Mouse (Mus musculus): ENCODE measurements around the gene 5430419D17Rik.

5430419D17Rik gene

DNA sequence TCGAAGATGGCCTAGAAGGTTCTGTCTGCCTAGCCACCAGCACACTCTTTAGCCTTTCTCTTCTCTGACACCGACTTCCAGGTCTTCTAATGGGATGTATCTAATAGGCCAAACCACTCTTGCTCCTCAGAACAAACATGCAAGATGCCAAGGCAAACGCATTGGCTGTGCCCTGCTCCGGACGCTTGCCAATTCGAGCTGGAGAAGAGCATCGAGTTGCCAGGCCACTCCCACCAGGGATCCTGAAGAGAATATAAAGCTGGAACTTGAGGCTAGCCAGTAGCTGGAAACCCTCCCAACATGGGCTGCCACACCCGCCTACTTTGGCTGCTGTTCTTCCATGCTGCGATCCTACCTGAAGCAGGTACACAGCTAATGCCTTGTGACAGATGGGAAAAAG, at the start of gene 5430419D17Rik:
TSS of gene 5430419D17Rik (plus strand) at position 282 of the 400 bp plus-strand sequence.
- no peak for DNase-seq (ENCODE audit: low spot score in 2 of 2)

DNA sequence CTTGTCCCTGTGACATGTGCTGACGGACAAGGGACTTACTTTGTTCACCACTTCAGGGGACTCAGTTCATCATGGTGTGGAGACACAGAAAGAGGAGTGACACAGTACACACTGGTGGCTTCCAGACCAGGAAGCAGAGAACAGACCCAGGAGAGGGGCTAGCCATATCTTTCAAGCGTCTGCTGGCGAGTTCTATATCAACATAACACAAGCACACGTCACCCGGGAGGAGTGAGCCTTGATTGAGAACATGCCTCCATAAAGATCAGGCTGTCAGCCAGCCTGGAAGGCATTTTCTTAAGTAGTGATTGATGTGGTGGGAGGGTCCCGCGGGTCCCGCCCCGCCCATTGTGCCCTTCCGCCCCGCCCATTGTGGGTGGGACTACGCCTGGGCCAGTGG, 44.2 kb upstream of the 5430419D17Rik start:
- no peak for DNase-seq (ENCODE audit: low spot score in 2 of 2)

DNA sequence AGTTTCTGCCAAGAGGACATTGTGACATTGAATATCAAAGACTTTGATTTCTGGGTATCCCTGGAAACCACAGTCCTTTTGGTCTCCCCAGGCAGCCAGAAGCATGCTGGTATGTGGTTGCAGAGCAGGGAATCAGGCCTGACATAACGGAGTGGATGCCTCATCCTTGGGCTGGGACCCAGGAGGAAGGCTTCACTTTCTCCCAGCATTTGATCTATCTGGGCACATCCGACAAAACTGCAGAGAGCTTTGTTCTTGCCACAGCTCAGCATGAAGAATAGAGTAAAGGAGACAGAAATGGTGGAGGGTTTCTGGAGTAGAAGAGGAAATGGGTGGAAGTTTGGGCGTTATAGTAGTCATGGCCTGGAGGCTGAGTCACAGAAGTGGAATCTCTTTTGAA, 41.0 kb upstream of the 5430419D17Rik start:
- DNase-seq (ENCODE audit: low spot score in 2 of 2): no peak

DNA sequence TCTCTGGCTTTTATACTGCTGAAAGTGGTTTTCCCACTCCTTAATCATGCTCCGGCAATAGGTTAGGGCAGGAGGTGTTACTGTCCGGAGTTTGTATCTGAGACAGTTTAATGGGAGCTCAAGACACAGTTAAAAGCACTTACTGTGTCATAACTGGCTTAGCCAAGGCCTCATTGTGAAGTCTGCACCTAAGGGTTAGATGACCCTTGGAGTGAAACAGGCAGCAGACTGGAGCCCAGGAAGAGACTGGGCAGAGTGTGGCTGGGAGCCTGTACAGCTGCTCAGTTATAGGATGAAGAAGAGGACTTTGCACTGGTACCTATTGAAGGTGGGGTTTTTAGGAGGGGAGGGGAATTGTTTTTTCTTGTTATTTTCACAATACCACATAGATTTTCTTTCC, 28.0 kb upstream of the 5430419D17Rik start, which contains the start of gene 4933402N03Rik:
TSS of gene 4933402N03Rik (minus strand) at position 101 of the 400 bp plus-strand sequence.
- no peak for DNase-seq (ENCODE audit: low spot score in 2 of 2)

DNA sequence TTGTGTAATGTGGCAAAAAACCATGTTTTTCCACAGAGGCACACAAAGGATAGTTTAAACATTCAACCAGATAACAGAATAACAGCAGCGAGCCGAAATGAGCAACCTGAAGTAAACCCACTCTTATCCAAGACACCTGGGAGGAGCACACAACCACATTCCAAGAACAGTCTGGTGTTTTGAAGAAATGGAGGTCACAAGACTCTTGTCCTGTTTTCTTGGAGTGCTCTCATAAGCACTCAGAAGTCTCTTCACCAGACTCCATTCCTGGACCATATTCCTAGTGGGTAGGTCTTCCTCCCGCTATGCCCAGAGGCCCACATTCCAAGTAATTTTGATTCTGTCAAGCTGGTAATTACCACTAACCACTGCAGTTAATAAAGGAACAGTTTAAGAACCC, 24.0 kb upstream of the 5430419D17Rik start:
- DNase-seq (ENCODE audit: low spot score in 2 of 2): no peak

DNA sequence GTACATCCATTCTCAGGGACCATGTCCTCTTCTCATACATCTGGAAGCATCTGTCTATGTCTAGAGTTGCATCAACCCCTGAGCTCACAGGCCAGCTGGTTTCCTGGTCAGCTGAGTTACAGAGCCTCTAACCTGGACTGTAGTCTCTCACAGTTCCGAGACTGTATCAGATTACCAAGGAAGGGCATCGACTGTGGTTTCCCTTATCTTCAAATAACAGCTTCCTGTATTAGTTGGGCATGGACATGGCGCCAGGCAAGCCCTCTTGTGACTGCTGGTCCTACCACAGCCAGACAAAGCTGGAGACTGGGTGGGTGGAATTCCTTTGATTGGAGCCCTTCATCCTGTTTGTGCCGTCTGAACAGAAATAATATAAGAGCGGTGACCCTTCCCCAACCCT, 21.2 kb upstream of the 5430419D17Rik start:
- DNase-seq (ENCODE audit: low spot score in 2 of 2): no peak

DNA sequence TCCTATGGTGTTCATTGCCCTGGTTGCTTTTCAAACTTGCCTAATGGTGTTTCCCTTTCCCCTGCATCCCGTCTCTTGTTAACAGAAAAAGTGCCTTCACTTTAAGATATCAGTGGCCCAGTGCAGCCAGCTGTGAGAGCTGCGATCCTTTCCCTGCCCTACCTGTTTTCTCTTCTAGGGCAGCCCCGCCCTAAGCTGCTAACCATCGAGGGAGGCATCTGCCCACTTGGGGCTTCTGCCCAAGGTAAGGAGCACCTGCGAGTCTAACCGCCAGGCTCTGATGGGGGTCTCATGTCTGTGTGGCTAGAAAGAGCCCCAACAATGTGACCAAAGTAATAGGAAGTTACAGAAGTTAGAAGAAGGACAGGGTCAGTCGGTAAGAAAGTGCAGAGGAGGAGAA, 12.0 kb upstream of the 5430419D17Rik start:
- DNase-seq (ENCODE audit: low spot score in 2 of 2): no peak

DNA sequence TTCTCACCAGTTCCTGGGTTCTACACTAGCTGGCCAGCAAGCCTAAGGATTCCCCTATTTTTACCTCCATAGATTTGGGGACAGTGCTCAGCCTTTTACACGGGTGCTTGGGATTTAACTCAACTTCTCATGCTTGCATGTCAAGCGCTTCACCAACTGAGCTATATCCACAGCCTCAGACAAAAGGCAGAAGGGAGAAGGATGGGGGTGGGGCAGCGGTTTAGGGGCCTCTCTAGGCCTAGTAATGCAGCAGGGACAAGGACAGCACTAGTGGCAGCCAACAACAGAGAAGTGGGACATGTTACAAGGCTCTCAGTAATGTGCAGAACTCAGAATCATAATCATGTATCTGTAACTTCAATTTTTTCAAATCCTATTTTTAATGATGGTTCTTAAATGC, 6.4 kb upstream of the 5430419D17Rik start:
- DNase-seq (ENCODE audit: low spot score in 2 of 2): no peak

DNA sequence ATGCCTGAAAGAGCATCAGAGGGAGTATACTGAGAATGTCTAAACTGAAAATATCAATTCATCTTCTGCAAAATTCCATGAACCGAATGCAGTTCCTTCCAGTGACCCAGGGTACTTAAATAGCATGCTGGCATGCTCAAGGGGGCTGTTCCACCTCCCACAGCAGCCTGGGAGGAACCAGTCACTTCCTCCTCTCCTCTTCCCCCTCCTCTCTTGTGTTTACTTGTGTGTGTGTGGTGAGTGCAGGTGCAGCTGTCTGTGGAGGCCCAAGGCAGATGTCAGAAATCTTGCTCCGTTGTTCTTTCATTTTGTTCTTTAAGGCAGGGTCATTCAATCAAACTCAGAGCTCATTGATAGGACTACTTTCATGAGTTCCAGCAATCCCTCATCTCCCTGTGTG, 5.1 kb upstream of the 5430419D17Rik start:
- DNase-seq (ENCODE audit: low spot score in 2 of 2): no peak

DNA sequence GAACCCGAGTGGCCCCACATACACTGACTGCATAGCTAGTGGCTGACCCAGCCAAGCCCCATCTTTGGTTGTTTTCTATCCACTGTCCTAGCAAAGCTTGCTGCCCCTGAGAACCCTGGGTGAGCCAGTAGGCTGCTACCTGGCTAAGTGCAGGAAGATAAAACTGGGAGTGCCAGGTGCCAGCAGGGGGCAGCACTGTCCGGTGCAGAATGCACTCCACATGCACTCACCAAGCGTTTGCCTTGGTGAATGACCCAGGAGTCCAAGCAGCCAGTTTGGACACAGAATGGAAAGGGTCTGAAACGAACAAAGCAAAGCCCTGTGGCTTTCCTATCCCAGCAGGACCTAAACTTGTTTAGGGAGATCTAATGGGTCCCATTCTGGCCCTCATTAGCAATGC, 8.5 kb downstream of the 5430419D17Rik start:
- DNase-seq (ENCODE audit: low spot score in 2 of 2): peak; percentile 8 to 56

DNA sequence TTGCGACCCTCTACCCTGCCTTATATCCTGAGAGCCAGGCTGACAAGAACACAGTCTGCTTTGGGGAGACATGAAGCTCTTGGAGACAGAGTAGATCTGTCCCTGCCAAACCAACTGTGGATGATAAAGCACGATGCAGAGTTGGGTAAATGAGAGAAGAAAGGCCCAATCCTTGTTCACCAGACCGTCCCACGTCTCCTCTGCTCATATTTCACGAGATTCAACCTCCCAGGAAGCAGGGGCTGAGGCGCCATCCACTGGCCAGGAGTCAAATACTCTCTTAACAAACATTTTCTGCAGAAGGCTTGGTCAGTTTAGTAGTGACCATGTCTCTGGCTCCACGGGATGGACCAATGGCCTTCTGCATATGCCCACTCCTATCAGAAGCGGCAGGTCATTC, 10.1 kb downstream of the 5430419D17Rik start:
- no peak for DNase-seq (ENCODE audit: low spot score in 2 of 2)

DNA sequence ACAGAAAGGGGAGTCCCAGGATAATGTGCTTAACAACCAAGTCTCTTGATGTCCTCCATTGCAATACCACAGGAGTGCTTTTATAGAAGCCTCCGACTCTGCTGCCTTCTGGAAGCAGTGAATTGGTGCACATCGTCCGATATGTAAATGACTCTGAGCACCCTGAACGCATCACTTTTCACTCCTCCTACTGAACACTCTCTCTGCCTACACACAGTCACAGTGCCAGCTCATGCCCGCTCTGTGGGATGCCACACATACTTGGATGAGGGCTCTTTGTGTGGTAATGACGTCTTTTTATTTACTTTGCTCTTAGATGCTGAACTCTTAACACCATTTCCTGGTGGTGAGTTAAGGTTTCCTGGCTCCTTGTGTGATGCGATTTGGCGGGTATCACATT, 12.8 kb downstream of the 5430419D17Rik start:
- DNase-seq (ENCODE audit: low spot score in 2 of 2): no peak

DNA sequence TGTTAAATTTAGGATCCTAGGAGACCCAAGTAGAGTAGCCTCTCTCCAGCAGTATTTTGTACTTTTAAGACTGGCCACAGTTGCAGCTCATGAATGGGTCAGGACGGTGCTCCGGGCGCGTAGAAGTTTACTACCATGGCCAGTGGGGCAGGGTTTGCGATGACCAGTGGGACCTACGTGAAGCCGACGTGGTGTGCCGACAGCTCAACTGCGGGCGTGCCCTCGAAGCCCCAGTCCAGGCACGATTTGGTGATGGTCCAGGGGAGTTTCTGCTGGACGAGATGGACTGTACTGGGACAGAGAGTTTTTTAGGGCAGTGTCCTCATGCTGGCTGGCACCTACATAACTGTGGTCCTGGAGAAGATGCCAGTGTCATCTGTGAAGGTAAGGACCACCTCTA, 13.8 kb downstream of the 5430419D17Rik start:
- no peak for DNase-seq (ENCODE audit: low spot score in 2 of 2)

DNA sequence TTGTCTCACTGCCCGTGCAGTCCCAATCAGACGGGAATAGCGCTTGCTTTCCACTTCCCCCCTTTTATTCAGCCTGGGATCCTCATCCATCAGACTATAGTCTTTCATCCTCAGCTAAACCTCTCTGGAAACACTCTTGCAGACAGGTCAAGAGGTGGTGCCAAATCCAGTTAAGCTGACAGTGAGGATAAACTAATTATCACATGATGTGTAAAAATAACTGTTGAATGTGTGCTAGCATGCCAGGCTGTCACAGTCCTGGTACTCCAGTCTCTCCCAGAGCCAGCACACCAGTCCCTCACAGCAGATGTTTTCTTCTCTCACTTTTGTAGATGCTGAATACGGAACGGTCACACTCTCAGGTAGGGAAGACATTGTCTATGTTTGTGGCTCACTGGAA, 48.9 kb downstream of the 5430419D17Rik start:
- DNase-seq (ENCODE audit: low spot score in 2 of 2): no peak

DNA sequence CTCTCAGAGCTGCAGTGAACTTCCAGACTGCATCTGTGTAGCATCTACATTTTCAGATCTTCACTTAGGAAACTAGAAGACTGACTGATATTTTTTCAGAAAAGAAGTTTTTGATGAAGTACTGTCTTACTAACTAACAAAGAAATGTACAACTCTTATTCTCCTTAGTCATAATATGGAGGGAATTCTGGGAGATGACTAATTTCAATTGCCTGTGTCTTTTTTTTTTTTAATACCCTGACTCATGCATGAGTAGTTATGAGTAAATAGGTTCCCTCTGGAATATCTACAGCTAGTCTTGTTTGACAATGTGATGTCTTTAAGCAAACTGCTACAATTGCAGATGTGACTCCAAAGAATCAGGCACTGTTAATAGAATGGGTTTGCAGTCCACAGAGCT, 61.9 kb downstream of the 5430419D17Rik start:
- DNase-seq (ENCODE audit: low spot score in 2 of 2): no peak

DNA sequence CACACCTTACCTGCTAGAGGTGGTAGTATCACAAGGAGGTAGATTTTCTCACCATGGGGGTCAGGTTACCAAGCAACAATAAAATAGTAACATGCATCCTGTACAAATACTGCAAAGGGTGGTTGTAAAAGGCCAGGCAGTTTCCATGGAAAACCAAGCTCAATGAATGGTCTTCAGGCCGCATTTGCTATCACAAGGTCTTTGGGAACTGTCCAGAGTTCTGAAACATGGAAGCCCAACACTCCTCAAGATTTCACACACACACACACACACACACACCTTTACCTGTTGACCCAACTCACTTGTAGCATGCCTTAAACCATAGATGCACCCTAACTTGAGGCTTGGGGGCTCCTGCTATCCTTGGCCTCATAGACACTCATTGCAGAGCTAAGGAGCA, 70.8 kb downstream of the 5430419D17Rik start:
- DNase-seq (ENCODE audit: low spot score in 2 of 2): no peak

DNA sequence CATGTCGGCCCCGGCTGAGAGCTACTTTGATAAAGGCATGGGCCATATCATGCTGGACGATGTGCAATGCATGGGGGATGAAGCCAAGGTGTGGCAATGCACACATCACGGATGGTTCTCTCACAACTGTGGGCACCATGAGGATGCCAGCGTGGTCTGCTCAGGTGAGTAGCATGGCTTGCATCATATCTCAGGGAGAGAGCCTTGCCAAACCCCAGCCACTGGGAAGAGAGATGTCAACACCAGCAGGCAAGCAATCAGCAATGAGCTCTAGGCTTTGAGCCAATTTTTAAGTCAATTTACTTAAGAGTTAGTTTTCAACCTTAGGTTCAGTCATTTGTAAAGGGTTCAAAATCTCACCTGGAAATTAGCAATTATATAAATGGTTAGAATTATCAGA, 82.6 kb downstream of the 5430419D17Rik start:
- no peak for DNase-seq (ENCODE audit: low spot score in 2 of 2)

DNA sequence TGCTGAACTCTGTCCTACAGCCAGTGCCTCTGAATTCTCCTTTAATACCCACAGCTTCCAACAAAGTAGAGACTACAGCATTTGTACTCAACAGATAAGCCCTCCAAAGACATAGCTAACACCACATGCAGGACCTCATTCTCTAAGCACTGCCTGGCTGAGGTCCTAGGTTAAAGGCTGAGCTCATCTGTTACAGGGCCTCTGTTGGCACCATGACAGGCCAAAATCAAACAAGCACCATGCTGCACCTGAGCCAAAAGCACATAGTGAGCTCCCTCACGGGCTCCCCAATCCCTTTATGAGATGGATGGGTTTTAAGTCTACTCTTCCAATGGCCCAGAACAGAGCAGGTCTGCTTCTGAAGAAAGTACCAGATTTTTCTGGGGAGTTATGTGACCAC, 83.1 kb downstream of the 5430419D17Rik start:
- DNase-seq (ENCODE audit: low spot score in 2 of 2): no peak

DNA sequence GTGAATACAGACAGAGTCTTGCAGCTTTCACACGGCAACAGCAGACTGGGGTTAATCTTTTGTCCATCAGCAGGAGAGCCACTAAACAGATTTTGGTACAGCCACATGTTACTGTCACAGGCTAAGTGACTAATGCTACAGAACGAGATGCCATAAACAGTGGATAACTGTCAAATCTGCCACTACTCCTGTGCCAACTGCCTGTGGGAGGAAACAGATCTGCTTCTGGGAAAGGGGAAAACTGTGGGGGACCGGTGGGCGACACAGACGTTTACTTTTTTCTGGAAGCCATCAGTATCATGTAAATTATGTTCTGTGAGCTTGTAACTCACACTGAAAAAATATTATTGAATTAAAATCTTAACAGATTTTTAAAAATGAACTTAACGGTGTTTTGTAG, 86.7 kb downstream of the 5430419D17Rik start:
- no peak for DNase-seq (ENCODE audit: low spot score in 2 of 2)

DNA sequence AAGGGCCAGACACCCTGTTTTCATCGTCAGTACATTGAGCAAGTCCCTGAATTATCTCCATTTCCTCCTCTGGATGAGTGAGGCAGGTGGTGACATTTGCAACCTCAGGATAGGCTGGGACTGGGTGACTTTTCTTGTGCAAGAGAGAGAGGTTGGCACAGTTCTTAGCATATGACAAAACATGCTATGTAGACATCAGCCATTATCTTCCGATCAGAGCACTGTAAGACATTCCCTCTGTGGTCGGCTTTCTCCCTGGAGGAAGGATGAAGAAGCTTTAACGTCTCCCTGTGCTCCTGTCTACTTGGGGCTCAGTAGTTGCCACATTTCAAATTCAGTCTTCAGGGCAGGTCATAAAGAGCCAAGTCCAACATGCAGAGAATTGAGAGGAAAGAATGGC, 90.0 kb downstream of the 5430419D17Rik start:
- no peak for DNase-seq (ENCODE audit: low spot score in 2 of 2)

DNA sequence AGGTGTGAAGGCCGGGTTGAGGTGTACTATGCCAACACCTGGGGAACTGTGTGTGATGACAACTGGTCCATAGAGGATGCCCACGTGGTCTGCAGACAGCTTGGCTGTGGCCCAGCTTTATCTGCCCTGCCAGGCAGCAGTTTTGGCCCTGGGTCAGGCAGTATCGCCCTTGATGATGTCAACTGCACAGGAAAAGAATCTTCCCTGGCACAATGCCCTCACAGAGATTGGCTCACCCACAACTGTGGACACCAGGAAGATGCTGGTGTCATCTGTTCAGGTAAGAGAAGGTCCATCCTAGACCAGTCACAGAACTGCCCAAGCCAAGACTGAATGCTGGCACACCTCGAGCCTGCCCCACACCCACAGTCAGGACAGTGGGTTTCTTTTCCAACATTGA, 91.6 kb downstream of the 5430419D17Rik start:
- no peak for DNase-seq (ENCODE audit: low spot score in 2 of 2)

DNA sequence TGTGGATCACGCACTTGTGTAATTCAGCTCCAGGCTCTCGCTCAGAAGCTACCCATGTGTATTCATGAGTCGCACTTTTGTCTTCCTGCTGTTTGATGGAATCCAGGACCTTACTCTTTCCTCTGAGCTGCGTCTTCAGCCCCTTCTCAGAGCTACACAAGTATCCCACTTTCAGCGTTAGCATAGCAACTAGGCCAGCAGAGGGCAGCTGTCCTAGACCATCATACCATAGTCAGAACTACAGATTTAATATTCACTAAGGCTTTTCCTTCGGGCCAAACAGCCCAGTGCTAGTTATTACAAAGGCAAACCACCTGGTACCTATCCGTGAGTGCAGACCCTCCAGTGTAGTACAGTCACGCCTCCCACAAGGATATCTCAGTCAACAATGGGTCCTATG, 122.9 kb downstream of the 5430419D17Rik start:
- no peak for DNase-seq (ENCODE audit: low spot score in 2 of 2)

DNA sequence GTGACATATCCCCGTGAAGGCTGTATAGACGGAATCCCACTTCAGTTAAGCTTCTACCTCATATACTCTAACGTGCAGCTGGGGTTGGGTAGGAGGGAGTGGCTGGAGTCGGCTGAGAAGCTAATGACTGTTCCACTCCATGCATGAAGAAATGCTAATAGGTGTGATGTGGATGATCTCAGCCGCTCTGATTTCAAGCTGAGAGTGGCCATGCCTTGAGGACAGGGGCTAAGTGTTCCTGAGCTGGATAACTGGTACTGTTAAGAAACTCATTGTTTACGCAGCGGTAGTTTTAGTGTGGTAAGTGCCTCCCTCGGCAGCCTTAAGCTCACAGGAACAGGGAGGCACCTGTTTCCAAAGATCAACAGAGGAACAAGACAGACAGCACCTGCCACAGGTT, 129.1 kb downstream of the 5430419D17Rik start:
- no peak for DNase-seq (ENCODE audit: low spot score in 2 of 2)

DNA sequence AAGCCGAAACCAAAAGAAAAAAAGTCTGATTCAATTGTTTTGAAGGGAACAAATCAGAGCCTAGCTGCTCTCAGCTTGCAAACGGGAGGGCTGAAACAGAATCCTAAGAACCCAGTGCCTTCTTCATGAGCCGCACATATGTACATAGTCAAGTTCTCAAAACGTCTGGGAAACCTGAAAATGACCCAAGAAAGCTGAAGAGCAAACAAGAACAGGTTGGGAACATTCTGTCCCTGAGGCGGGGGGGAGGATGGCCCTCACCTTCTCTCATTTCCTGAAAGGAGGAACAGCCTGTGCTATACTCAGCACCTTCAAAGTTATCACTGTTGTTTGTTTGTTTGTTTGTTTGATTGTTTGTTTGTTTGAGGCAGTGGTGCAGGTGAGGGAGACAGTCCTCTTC, 132.5 kb downstream of the 5430419D17Rik start:
- no peak for DNase-seq (ENCODE audit: low spot score in 2 of 2)

DNA sequence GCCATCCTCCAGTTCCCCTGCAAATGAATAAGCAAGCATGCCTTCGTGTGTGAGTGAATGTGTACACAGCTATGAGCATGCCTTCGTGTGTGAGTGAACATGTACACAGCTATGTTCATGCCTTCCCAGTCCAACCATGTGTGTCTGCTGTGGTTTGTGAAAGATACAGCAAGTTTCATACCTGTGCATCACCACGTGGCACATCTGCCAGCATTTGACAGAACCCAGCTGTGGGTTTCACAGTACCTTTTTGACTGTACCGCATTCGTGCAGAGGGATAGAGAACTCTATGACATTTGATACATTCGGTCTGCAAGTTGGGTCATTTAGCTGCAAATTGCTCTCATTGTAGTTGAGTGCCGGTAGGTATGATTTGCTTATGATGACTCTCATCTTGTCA, 140.3 kb downstream of the 5430419D17Rik start:
- no peak for DNase-seq (ENCODE audit: low spot score in 2 of 2)
